17 mouse cellular contexts compared by ENCODE assay signal in genomic region chr2:124003507-124003906, GRCm38 (mm10).
DNase-seq lines count a peak whose midpoint lies in the region; ATAC-seq lines count a peak whose summit lies in the region.
"Had no signal": no experiment of that assay in that cellular context is flagged by ENCODE, and none has a peak within 500 bp of the region (broad histone marks: within the 10 kb centered on the region; RNA-seq: fewer than 3 reads in every experiment).

No protein-coding gene starts in this region.

- 0 out of 2 replicates have a peak, but pooled peaks have one; percentile 66 for ATAC-seq in monocyte, adult 5-6 weeks (replicated peaks; ENCODE audit: insufficient number of reproducible peaks, low FRiP score, low TSS enrichment, poor library complexity, severe bottlenecking)
- ATAC-seq in neutrophil, adult 5-6 weeks (ENCODE audit: extremely low read depth, insufficient number of reproducible peaks, low FRiP score, poor library complexity, severe bottlenecking): peak; percentile 55; the same call in 1 of the 2 replicates
- ATAC-seq: activated CD4-positive, CD25-positive, alpha-beta regulatory T cell, adult 4 months; CD4-positive, CD25-positive, alpha-beta regulatory T cell, adult 4 months; Patski had no signal

- no peak for DNase-seq in heart, adult 11 months
- no peak for DNase-seq in cerebellum, adult 18-20 months
- DNase-seq: adrenal gland, adult 2 months; adrenal gland, adult 8-10 months; adrenal gland, postnatal 10 days; adrenal gland, postnatal 14 days; adrenal gland, postnatal 25 days; adrenal gland, postnatal 36 days; B cell, adult 2 months; cerebellum, adult 11 months; cerebellum, adult 11-12 months; cerebellum, adult 2 months had no signal
